Mouse (Mus musculus) natural killer cell, adult 2 months (primary cell): ENCODE measurements around the gene Gm20795.
"Not testable (repeated sequence)": the region's sequence is repeated elsewhere in the genome, so short reads cannot be mapped to it uniquely, and the experiment has no call there.

Experiments
- DNase-seq, 2 experiments: peaks; one replicate each; pipeline ENCODE4 v3.0.0; 2022; ENCODE audit warnings: low spot score in 2 of 2

The Gm20795 gene

GRCm38 (mm10) chrY:40804614-40805013, at the start of gene Gm20795:
TSS of gene Gm20795 (plus strand) at chrY:40804914.
- DNase-seq = not testable (repeated sequence)

GRCm38 (mm10) chrY:40775665-40776064, 29.0 kb upstream of the Gm20795 start, which contains the start of gene Gm21797:
TSS of gene Gm21797 (minus strand) at chrY:40775765.
- DNase-seq = not testable (repeated sequence)
